Mouse (Mus musculus) gastrocnemius, adult 18-20 months (tissue): ENCODE data around the gene Ccl7. TPM values are rescaled to one million over a fixed set of nuclear protein-coding genes. Genes with fewer than 3 reads are reported as not detected.

Experiments
- DNase-seq: peaks from one replicate; pipeline ENCODE4 v3.0.0; 2021; ENCODE audit warnings: low spot score
- total RNA-seq, 2 experiments: library from RNA; stranded (reverse); gene quantifications; 2 replicates each; pipeline ENCODE4 v1.2.3; 2021

Gene Ccl7
- total RNA-seq, 2 experiments from 2014 or later = 1.2 TPM; not detected in 1

GRCm38 (mm10) chr11:82034446-82034845 is 11.1 kb upstream of the Ccl7 start:
- DNase-seq = no peak

GRCm38 (mm10) chr11:82035356-82035755 is 10.2 kb upstream of the Ccl7 start, which contains the start of gene Ccl2:
Gene Ccl2, plus strand, starts transcription at chr11:82035571.
- peak; percentile 84 for DNase-seq

- no peak for DNase-seq
These were observed 9.7 kb upstream of the Ccl7 start for GRCm38 (mm10) chr11:82035857-82036256.

GRCm38 (mm10) chr11:82038535-82038934 is 7.0 kb upstream of the Ccl7 start, which contains the start of gene Gm17268:
Gene Gm17268, minus strand, starts transcription at chr11:82038562.
- DNase-seq = no peak

- peak; percentile 49 for DNase-seq
These were observed 6.3 kb upstream of the Ccl7 start for GRCm38 (mm10) chr11:82039132-82039660.

- DNase-seq = peak; percentile 15
These were observed 3.8 kb upstream of the Ccl7 start for GRCm38 (mm10) chr11:82041671-82042080.

GRCm38 (mm10) chr11:82047746-82048415 is 2.4 kb downstream of the Ccl7 start:
- peak; percentile 63 for DNase-seq

- DNase-seq = no peak
These were observed 8.3 kb downstream of the Ccl7 start for GRCm38 (mm10) chr11:82053849-82054248.

GRCm38 (mm10) chr11:82057646-82058045 is 12.1 kb downstream of the Ccl7 start, which contains the start of gene Ccl11:
Gene Ccl11, plus strand, starts transcription at chr11:82057823.
- DNase-seq = peak; percentile 74

GRCm38 (mm10) chr11:82062226-82062625 is 16.7 kb downstream of the Ccl7 start:
- peak; percentile 51 for DNase-seq

- DNase-seq = peak; percentile 23
These were observed 17.9 kb downstream of the Ccl7 start for GRCm38 (mm10) chr11:82063454-82063853.

- no peak for DNase-seq
These were observed 21.6 kb downstream of the Ccl7 start for GRCm38 (mm10) chr11:82066953-82067571.

- no peak for DNase-seq
These were observed 25.6 kb downstream of the Ccl7 start for GRCm38 (mm10) chr11:82071076-82071475.

GRCm38 (mm10) chr11:82072374-82072773 is 26.9 kb downstream of the Ccl7 start:
- DNase-seq = no peak

GRCm38 (mm10) chr11:82072984-82073383 is 27.5 kb downstream of the Ccl7 start:
- DNase-seq = no peak

- DNase-seq = no peak
These were observed 28.2 kb downstream of the Ccl7 start for GRCm38 (mm10) chr11:82073686-82074085.

- no peak for DNase-seq
These were observed 31.5 kb downstream of the Ccl7 start for GRCm38 (mm10) chr11:82077031-82077430.

- DNase-seq = no peak
These were observed 32.7 kb downstream of the Ccl7 start for GRCm38 (mm10) chr11:82078136-82078730.

GRCm38 (mm10) chr11:82080865-82081264 is 35.4 kb downstream of the Ccl7 start:
- no peak for DNase-seq

GRCm38 (mm10) chr11:82084360-82084759 is 38.8 kb downstream of the Ccl7 start:
- DNase-seq = no peak
